Mouse (Mus musculus) forebrain, embryonic 14.5 days (tissue): ENCODE results near the gene Olfr293. TPM values are rescaled to one million over a fixed set of nuclear protein-coding genes. Genes with fewer than 3 reads are reported as not detected.

Experiments
- ATAC-seq: fragments of 200-750 bp; cut with Nextera tagmentation; 2 replicates; pipeline ENCODE4 v1.8.0; 2017; ENCODE audit warnings: mild to moderate bottlenecking, moderate library complexity
- DNase-seq: peaks from one replicate; pipeline ENCODE4 v3.0.0-alpha.2; 2015; ENCODE audit warnings: low spot score
- H3K27ac ChIP-seq: fragments of 300-500 bp; sonication (generic); 2 replicates; pipeline ENCODE4 v1.5.1; 2014; ENCODE audit warnings: low read depth, mild to moderate bottlenecking, control low read depth, low read length, moderate library complexity
- H3K27me3 ChIP-seq: fragments of 300-500 bp; sonication (generic); replicated peaks from 2 replicates; pipeline ENCODE4 v1.6.1; 2014; ENCODE audit warnings: low read length, control low read depth, mixed read lengths; ENCODE audit not compliant: control insufficient read depth, insufficient read depth
- H3K36me3 ChIP-seq: fragments of 300-500 bp; sonication (generic); 2 replicates; pipeline ENCODE4 v1.6.1; 2014; ENCODE audit warnings: low read length, control low read depth; ENCODE audit not compliant: control insufficient read depth, insufficient read depth
- H3K4me1 ChIP-seq: fragments of 300-500 bp; sonication (generic); 2 replicates; pipeline ENCODE4 v1.6.1; 2014; ENCODE audit warnings: antibody characterized with exemption, low read length, control low read depth; ENCODE audit not compliant: control insufficient read depth, insufficient read depth
- H3K4me2 ChIP-seq: fragments of 300-500 bp; sonication (generic); 2 replicates; pipeline ENCODE4 v1.6.1; 2014; ENCODE audit warnings: mild to moderate bottlenecking, control low read depth, low read length
- H3K4me3 ChIP-seq: fragments of 300-500 bp; sonication (generic); 2 replicates; pipeline ENCODE4 v1.5.1; 2014; ENCODE audit warnings: low read depth, low read length, control low read depth
- H3K9ac ChIP-seq: fragments of 300-500 bp; sonication (generic); 2 replicates; pipeline ENCODE4 v1.6.1; 2014; ENCODE audit warnings: mild to moderate bottlenecking, low read length, control low read depth, moderate library complexity
- H3K9me3 ChIP-seq: fragments of 300-500 bp; sonication (generic); replicated peaks from 2 replicates; pipeline ENCODE4 v1.6.1; 2016; ENCODE audit warnings: low read length, control low read depth, mixed read lengths; ENCODE audit not compliant: control insufficient read depth
- WGBS: fragments of 180-500 bp; shearing (Covaris S2); extraction: QIAGEN DNeasy Blood & Tissue Kit; methylation state at CpG from one replicate; pipeline ENCODE4 v1.1.7; 2014; 5-methylcytosine and 5-hydroxymethylcytosine counted together
- polyA plus RNA-seq: library from polyadenylated mRNA; unstranded; fragments of >200 nt; fragmentation: Nextera tagmentation; extraction: Ambion mirVana; gene quantifications from 2 replicates; pipeline ENCODE4 v1.2.1, GENCODE M21; 2014

Olfr293 gene
- polyA plus RNA-seq: not detected in 2 replicates

DNA sequence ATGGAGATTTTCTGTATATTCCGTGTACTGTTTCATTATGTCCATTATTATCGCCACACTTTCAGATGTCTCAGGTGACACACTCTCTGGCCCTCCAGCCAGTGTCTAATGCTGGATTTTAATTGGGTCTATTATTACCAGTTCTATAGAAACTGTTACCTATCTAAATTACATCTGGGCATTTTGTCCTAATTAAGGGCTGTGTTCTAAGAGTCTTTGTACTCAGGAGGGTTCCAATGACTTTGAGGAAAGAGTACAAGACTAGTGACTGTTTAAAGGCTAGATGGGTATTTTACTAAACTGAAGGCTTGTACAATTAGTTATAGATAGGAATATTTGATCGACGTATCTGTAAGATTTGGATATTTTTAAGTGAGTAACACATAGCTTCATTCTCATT is at the start of gene Olfr293:
Gene Olfr293 (plus strand): TSS at position 301 of the 400 bp plus-strand sequence.
- ATAC-seq: no peak
- no peaks in the 10 kb centered on the region for H3K9me3 ChIP-seq
- DNase-seq: no peak
- no peaks in the 10 kb centered on the region for H3K36me3 ChIP-seq
- H3K27me3 ChIP-seq: no peaks in the 10 kb centered on the region
- H3K9ac ChIP-seq: no peak within 1 kb of the TSS
- H3K4me3 ChIP-seq: no peak within 1 kb of the TSS
- no peaks in the 10 kb centered on the region for H3K4me1 ChIP-seq
- 86% methylated on average over 4 of the region's 4 CpGs for WGBS
- no peak within 1 kb of the TSS for H3K4me2 ChIP-seq
- no peak within 1 kb of the TSS for H3K27ac ChIP-seq

DNA sequence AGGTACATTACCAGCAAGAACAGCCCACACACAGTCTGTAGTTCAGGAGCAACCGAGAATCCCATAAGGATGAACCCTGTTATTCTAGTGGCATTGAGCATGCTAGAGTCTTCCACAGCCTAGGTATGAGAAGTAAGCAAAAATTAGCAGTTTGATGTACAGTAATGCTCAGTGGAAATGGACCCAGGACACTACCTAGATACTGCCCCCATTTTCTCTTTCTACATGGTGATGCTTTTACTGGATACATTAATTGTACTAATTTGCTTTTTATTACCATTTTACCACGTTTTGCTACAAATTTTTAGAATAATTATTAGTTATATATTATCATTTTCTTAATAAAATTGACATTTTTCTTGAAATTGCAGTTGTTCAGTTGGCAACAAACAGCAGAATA is 32.3 kb upstream of the Olfr293 start, which contains the start of gene Olfr294:
Gene Olfr294 (minus strand): TSS at position 101 of the 400 bp plus-strand sequence.
- H3K27me3 ChIP-seq: no peaks in the 10 kb centered on the region
- no peaks in the 10 kb centered on the region for H3K36me3 ChIP-seq
- no peak within 1 kb of the TSS for H3K27ac ChIP-seq
- no peak for DNase-seq
- H3K4me3 ChIP-seq: no peak within 1 kb of the TSS
- no peaks in the 10 kb centered on the region for H3K4me1 ChIP-seq
- H3K9ac ChIP-seq: no peak within 1 kb of the TSS
- WGBS: 63% methylated on average over 2 of the region's 2 CpGs
- ATAC-seq: no peak
- no peaks in the 10 kb centered on the region for H3K9me3 ChIP-seq
- H3K4me2 ChIP-seq: no peak within 1 kb of the TSS

DNA sequence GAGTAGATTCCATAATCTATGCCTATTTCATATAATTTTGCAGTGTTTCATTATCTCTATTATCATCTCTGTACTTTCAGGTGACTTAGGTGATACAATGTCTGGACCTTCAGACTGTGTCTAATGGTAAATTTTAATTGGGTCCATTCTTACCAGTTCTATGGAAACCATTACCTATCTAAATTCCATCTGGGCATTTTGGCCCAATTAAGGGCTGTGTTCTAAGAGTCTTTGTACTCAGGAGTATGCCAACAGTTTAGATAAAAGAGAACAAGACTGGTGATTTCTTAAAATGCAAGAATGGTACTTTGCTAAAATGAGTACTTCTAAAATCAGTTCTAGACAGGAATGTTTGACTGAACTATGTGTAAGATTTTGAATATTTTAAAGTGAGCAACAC is 39.2 kb downstream of the Olfr293 start, which contains the start of gene Olfr292:
Gene Olfr292 (plus strand): TSS at position 301 of the 400 bp plus-strand sequence.
- no peaks in the 10 kb centered on the region for H3K4me1 ChIP-seq
- DNase-seq: no peak
- H3K27me3 ChIP-seq: no peaks in the 10 kb centered on the region

More for the DNA sequence above, 39.2 kb downstream of the Olfr293 start, which contains the start of gene Olfr292:
- H3K9ac ChIP-seq: no peak within 1 kb of the TSS
- no peaks in the 10 kb centered on the region for H3K9me3 ChIP-seq
- H3K36me3 ChIP-seq: no peaks in the 10 kb centered on the region
- H3K4me3 ChIP-seq: no peak within 1 kb of the TSS
- no peak within 1 kb of the TSS for H3K27ac ChIP-seq
- H3K4me2 ChIP-seq: no peak within 1 kb of the TSS
- ATAC-seq: no peak

Other genes with a start within 250 kb of the Olfr293 start
- gene Olfr301, start 245.2 kb upstream of the Olfr293 start, polyA plus RNA-seq: not detected in 2 replicates
- gene Olfr299, start 189.1 kb upstream of the Olfr293 start, polyA plus RNA-seq: not detected in 2 replicates
- gene Olfr298, start 156.6 kb upstream of the Olfr293 start, polyA plus RNA-seq: not detected in 2 replicates
- not detected in 2 replicates for gene Olfr297, start 129.1 kb upstream of the Olfr293 start, polyA plus RNA-seq
- gene Olfr295, start 65.2 kb upstream of the Olfr293 start, polyA plus RNA-seq: not detected in 2 replicates
- not detected in 2 replicates for gene Olfr294, start 32.4 kb upstream of the Olfr293 start, polyA plus RNA-seq
- gene Olfr292, start 39.3 kb downstream of the Olfr293 start, polyA plus RNA-seq: not detected in 2 replicates
- gene Folh1, start 126.9 kb downstream of the Olfr293 start, polyA plus RNA-seq: 0.29 and 0.33 TPM in 2 replicates
- not detected in 2 replicates for gene Vmn2r77, start 146.0 kb downstream of the Olfr293 start, polyA plus RNA-seq